Mouse (Mus musculus) naive thymus-derived CD4-positive, alpha-beta T cell, adult 2 months (primary cell): Measurements from ENCODE around the gene Gm38394.
"Not testable (repeated sequence)": the region's sequence is repeated elsewhere in the genome, so short reads cannot be mapped to it uniquely, and the experiment has no call there.

ENCODE experiments used
- DNase-seq: peaks from one replicate; pipeline ENCODE4 v3.0.0-alpha.2; 2011; ENCODE audit warnings: low read depth

Gene Gm38394

GRCm38 (mm10) chr1:133661203-133661933 is at the start of gene Gm38394:
Gene Gm38394, minus strand, starts transcription at chr1:133661318.
- peak; percentile 95 for DNase-seq

- DNase-seq = peak; percentile 52
These were observed 49.8 kb upstream of the Gm38394 start for GRCm38 (mm10) chr1:133710895-133711294.

GRCm38 (mm10) chr1:133709292-133709691 is 48.2 kb upstream of the Gm38394 start:
- DNase-seq = no peak

GRCm38 (mm10) chr1:133701824-133702223 is 40.7 kb upstream of the Gm38394 start:
- peak; percentile 51 for DNase-seq

- no peak for DNase-seq
These were observed 37.0 kb upstream of the Gm38394 start for GRCm38 (mm10) chr1:133697935-133698620.

- DNase-seq = no peak
These were observed 34.8 kb upstream of the Gm38394 start for GRCm38 (mm10) chr1:133695901-133696300.

- DNase-seq = peak; percentile 46
These were observed 33.8 kb upstream of the Gm38394 start for GRCm38 (mm10) chr1:133694876-133695275.

GRCm38 (mm10) chr1:133694301-133694700 is 33.2 kb upstream of the Gm38394 start:
- DNase-seq = peak; percentile 29

- DNase-seq = no peak
These were observed 32.5 kb upstream of the Gm38394 start for GRCm38 (mm10) chr1:133693536-133694114.

GRCm38 (mm10) chr1:133692195-133692594 is 31.1 kb upstream of the Gm38394 start:
- no peak for DNase-seq

- DNase-seq = no peak
These were observed 29.9 kb upstream of the Gm38394 start for GRCm38 (mm10) chr1:133691046-133691445.

- DNase-seq = peak; percentile 84
These were observed 28.8 kb upstream of the Gm38394 start, which contains the start of gene Lax1 for GRCm38 (mm10) chr1:133689897-133690296. Gene Lax1, minus strand, starts transcription at chr1:133690108.

GRCm38 (mm10) chr1:133688301-133688700 is 27.2 kb upstream of the Gm38394 start:
- DNase-seq = peak; percentile 48

- no peak for DNase-seq
These were observed 24.8 kb upstream of the Gm38394 start for GRCm38 (mm10) chr1:133685749-133686519.

GRCm38 (mm10) chr1:133671801-133672200 is 10.7 kb upstream of the Gm38394 start:
- DNase-seq = no peak

GRCm38 (mm10) chr1:133671266-133671665 is 10.1 kb upstream of the Gm38394 start:
- no peak for DNase-seq

- DNase-seq = no peak
These were observed 9.7 kb upstream of the Gm38394 start for GRCm38 (mm10) chr1:133670776-133671175.

- DNase-seq = no peak
These were observed 9.1 kb upstream of the Gm38394 start for GRCm38 (mm10) chr1:133670190-133670589.

GRCm38 (mm10) chr1:133668618-133669017 is 7.5 kb upstream of the Gm38394 start:
- no peak for DNase-seq

GRCm38 (mm10) chr1:133667721-133668120 is 6.6 kb upstream of the Gm38394 start:
- no peak for DNase-seq

GRCm38 (mm10) chr1:133665713-133666112 is 4.6 kb upstream of the Gm38394 start:
- DNase-seq = not testable (repeated sequence)
